Mouse (Mus musculus): ENCODE data around the gene Zfp760. TPM values are rescaled to one million over a fixed set of nuclear protein-coding genes. Genes with fewer than 3 reads are reported as not detected.
"Not testable (repeated sequence)": the region's sequence is repeated elsewhere in the genome, so short reads cannot be mapped to it uniquely, and the experiment has no call there.

Gene Zfp760
- total RNA-seq (2021): 1 to 10 TPM; 8.5 to 8.8 TPM
- long read RNA-seq, partial matches to known transcripts: 0 of 13 reads
- long read RNA-seq, other reads (novel, unspliced or antisense): 13 of 13 reads

DNA sequence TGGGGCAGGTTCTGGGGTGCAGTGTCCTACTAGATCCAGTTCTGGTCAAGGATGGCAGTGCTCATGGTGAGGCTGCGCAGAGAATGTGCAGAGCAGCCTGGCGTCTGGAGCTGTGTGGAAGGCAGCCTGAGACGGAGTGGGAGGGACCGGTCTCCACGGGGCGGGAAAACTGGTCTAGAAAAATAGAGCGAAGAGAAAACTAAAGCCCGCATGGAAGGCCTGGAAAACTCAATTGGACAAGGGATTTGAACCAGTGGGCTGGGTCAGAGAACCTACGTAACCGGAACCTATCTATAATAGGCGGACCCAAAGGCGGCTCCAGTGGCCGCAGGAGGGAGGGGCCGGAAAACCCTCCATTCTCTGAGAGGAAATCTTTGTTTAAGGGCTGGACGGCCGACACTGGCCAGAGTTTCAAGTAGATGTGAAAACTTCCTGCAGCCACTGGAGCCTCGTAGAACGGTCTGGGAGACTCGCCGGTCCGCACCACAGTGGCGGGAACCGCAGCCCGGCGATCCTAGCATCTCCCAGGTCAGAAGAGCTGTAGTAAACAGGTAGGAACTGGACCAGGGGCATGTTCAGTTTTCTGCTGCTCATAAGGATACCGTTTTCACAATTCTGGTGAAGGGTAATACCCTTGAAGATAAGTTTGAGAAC lies at the start of gene Zfp760:
TSS of gene Zfp760 (plus strand) at position 399 of the 654 bp plus-strand sequence.
- peak; percentile 64 to 77 for DNase-seq (ENCODE audit: low spot score in 2 of 2)

- DNase-seq (ENCODE audit: low spot score in 2 of 2): not testable (repeated sequence)
These were observed 28.7 kb upstream of the Zfp760 start for GRCm38 (mm10) chr17:21678826-21679225.

DNA sequence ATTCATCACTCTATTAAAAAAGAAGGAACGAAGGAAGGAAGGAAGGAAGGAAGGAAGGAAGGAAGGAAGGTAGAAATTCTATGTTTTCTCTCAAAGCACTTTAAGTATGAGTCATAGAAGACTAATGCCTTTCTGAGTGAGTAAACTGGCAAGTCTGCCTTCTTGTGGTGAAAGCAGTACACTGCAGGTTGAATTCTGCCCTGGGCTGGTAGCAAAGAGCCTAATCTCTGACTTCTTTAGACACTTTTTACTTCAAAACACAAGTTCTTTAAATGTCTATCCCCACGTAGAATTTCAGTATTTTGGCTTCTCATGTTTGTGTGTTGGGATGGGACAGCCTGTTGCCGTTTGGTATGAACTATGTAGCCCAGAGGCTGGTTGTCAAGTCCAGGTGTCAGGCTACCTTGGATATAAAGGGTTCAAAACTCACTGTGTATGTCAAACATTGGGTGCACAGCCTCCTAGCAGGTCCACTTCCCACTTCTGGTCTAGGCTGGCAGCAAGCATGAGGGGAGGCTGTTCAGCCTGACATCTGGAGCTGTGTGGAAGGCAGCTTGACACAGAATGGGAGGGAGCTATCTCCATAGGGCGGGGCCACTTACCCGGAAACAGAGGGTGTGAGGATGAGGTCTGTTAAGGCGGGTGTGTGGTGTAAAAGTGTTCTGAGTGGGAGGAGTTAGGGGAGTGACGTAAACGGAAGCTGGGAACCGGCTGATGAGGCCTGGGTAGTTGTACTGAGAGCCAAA lies 28.1 kb upstream of the Zfp760 start:
- peak; percentile 70 to 74 for DNase-seq (ENCODE audit: low spot score in 2 of 2)

DNA sequence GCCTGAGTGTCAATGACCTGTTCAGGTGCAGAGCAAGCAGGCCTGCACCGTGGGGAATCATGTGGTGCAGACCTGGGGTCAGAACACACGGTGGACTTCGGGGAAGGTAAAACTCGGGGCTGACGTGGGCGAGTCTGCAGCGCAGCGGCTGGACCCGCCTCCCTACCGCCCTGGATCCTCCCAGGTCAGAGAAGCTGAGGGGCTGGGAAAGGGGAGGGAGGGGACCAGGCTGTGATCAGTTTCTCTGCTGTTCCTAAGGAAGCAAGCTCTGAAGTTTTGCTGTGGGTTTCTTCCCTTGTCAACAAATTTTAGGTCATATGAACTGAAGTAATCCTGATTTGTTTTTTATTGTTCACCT lies 27.5 kb upstream of the Zfp760 start:
- DNase-seq (ENCODE audit: low spot score in 2 of 2): not testable (repeated sequence)

DNA sequence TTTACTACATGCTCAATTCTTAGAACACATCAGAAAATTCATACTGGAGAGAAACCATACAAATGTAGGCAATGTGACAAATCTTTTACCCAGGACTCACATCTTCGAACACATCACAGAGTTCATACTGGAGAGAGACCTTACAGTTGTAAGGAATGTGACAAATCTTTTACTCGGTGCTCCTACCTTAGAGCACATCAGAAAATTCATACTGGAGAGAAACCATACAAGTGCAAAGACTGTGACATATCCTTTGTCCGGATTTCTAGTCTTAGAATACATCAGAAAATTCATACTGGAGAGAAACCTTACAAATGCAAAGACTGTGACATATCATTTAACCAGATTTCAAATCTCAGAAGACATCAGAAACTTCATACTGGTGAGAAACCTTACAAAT lies 16.0 kb upstream of the Zfp760 start, which contains the start of gene Gm10226:
TSS of gene Gm10226 (plus strand) at position 301 of the 400 bp plus-strand sequence.
- no peak for DNase-seq (ENCODE audit: low spot score in 2 of 2)

DNA sequence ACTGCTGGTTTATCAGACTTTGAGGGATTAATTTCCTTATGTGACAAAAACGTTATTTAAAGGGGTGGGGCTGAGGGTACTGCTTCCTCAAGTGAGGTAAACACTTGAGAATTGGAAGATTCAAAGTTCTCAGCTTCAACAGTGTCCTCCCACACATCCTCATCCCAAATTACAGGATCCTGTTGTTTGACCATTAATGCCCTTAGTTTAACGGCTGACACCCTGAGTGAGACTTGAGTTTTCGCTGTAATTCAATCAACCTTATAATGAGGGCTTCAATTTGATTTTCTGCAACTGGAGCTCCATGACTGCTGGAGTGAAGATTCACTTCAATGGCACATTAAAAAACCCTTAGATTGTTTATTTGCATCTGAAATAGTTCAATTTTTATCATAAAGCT lies 14.2 kb upstream of the Zfp760 start:
- no peak for DNase-seq (ENCODE audit: low spot score in 2 of 2)

- no peak for DNase-seq (ENCODE audit: low spot score in 2 of 2)
These were observed 11.5 kb upstream of the Zfp760 start for GRCm38 (mm10) chr17:21696073-21696472.

GRCm38 (mm10) chr17:21702281-21703240 lies 5.0 kb upstream of the Zfp760 start:
- DNase-seq (ENCODE audit: low spot score in 2 of 2): no peak

- no peak for DNase-seq (ENCODE audit: low spot score in 2 of 2)
These were observed 4.1 kb upstream of the Zfp760 start for GRCm38 (mm10) chr17:21703414-21703813.

- DNase-seq (ENCODE audit: low spot score in 2 of 2): no peak
These were observed 860 bp downstream of the Zfp760 start for GRCm38 (mm10) chr17:21708401-21708800.

- DNase-seq (ENCODE audit: low spot score in 2 of 2): not testable (repeated sequence)
These were observed 23.0 kb downstream of the Zfp760 start, which contains the start of gene Zfp229 for GRCm38 (mm10) chr17:21730495-21730894. Zfp229 (plus strand) TSS chr17:21730795.

GRCm38 (mm10) chr17:21733049-21733448 lies 25.5 kb downstream of the Zfp760 start:
- no peak for DNase-seq (ENCODE audit: low spot score in 2 of 2)

- peak; percentile 61 to 71 for DNase-seq (ENCODE audit: low spot score in 2 of 2)
These were observed 26.0 kb downstream of the Zfp760 start for GRCm38 (mm10) chr17:21733529-21734031.

DNA sequence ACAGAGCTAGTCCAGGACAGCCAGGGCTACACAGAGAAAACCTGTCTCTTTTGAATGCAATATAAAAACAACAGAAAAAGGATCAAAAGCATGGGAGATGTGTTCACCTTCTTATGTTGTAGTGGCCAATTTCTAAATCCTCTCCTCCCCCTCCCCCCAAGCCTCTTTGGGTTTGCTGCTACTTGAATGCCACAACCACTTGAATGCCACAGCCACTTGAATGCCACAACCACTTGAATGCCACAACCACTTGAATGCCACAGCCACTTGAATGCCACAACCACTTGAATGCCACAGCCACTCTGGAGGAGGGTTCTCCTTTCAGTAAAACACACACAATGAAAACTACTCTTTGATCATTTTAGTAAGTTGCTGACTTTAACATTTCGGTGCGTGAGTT lies 45.2 kb downstream of the Zfp760 start:
- DNase-seq (ENCODE audit: low spot score in 2 of 2): no peak

DNA sequence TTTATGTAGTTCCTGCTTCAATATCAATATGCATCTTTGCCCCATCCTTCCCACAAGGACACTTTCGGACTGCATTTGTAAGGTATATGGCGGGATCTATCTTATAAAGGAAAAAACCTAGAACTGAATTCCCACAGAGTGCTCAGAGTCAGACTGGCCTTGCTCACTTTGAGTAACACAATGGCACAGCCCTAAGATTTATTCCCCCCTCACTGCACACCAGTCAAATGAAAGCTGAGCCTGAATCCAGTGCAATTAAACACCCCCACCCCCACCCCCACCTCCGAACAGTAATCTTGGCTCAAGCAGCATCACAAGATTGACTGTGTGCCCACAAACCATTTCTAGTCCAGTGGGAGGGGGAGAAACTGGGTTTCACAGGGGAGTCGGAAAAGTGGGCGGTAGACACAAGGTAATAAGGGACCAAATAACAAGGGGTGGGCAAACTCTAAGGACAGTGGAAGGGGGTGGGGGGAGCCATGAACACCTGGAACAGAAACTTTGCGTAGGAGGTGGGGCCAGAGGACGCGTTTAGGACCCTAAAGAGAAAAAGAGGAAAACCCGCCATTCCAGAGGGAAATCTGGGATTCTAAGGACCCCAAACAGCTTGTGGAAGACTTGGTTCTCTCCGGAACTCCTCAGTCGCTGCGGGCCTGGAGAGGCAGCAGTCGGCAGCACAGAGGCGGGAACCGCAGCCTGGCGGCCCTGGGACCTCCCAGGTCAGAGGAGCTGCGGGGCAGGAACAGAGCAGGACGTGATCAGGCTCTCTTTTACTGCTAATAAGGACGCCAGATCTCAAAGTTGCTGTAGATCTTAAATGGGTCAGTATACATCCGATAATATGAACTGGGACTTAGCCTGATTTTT lies 46.0 kb downstream of the Zfp760 start:
- DNase-seq (ENCODE audit: low spot score in 2 of 2): peak in 1 of 2 experiments; percentile 21

DNA sequence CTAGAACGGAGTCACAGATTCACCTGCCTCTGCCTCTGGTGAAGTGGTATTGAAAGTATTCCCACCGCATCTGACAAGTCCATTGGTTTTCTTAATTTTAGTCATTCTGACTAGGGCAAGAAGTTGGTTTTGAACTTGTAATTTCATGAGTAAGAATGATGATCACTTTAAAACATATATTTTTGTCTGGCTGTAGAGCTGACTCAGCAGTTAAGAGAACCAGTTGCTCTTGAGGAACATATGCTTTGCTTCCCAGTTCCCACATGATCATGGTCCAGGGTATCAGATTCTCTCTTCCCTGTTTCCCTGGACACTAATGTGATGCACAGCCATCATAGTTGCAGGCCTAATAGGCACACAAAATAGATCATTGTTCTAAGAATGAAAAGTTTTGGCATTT lies 62.8 kb downstream of the Zfp760 start:
- no peak for DNase-seq (ENCODE audit: low spot score in 2 of 2)
